Mouse (Mus musculus): ENCODE data around the gene Plin3. TPM values are rescaled to one million over a fixed set of nuclear protein-coding genes. Genes with fewer than 3 reads are reported as not detected.

Gene Plin3
- polyA plus RNA-seq, 1 experiment, result 43.1 TPM

GRCm38 (mm10) chr17:56241541-56242401 is 50.9 kb downstream of the Plin3 start:
- Histone ChIP-seq H3K4me1 (ENCODE audit: control insufficient read depth, insufficient read depth, low read length) (no peaks in the 10 kb centered on the region), H3K27me3 (replicated peaks; ENCODE audit: control insufficient read depth, insufficient read depth, low read length) (no peaks in the 10 kb centered on the region), H3K36me3 (ENCODE audit: control insufficient read depth, insufficient read depth, low read length) (no peaks in the 10 kb centered on the region), H3K4me3 (ENCODE audit: insufficient read depth, low read depth, low read length) (no peak overlapping the region), H3K27ac (ENCODE audit: insufficient read depth, low read depth, low read length) (no peak overlapping the region)
- 0 out of 2 replicates have a peak, but pooled peaks have one; percentile 25 for TF ChIP-seq CTCF (conservative IDR thresholded peaks at IDR 0.05; ENCODE audit: insufficient read depth, insufficient read length, low read depth, low read length)
- TF ChIP-seq POLR2A (IDR thresholded peaks at IDR 0.05; ENCODE audit: low read depth, low read length), result no peak
- WGBS, result 2% methylated on average over 33 of the region's 33 CpGs
- DNase-seq, result peak; percentile 86

- 3% methylated on average over 14 of the region's 14 CpGs for WGBS
- no peaks in the 10 kb centered on the region for H3K27me3 ChIP-seq (replicated peaks; ENCODE audit: control insufficient read depth, insufficient read depth, low read length)
Measured at GRCm38 (mm10) chr17:56233818-56234469, 58.7 kb downstream of the Plin3 start.

GRCm38 (mm10) chr17:56233389-56233788 is 59.3 kb downstream of the Plin3 start:
- DNase-seq, result no peak
- no peaks in the 10 kb centered on the region for H3K36me3 ChIP-seq (ENCODE audit: control insufficient read depth, insufficient read depth, low read length)

More at GRCm38 (mm10) chr17:56233818-56234469, 58.7 kb downstream of the Plin3 start:
- peak; percentile 82 for DNase-seq
- Histone ChIP-seq H3K27ac (ENCODE audit: insufficient read depth, low read depth, low read length) (no peak overlapping the region), H3K4me1 (ENCODE audit: control insufficient read depth, insufficient read depth, low read length) (no peaks in the 10 kb centered on the region), H3K36me3 (ENCODE audit: control insufficient read depth, insufficient read depth, low read length) (no peaks in the 10 kb centered on the region), H3K4me3 (ENCODE audit: insufficient read depth, low read depth, low read length) (no peak overlapping the region)
- TF ChIP-seq POLR2A (IDR thresholded peaks at IDR 0.05; ENCODE audit: low read depth, low read length) (no peak), CTCF (conservative IDR thresholded peaks at IDR 0.05; ENCODE audit: insufficient read depth, insufficient read length, low read depth, low read length) (no peak)

GRCm38 (mm10) chr17:56229943-56230342 is 62.7 kb downstream of the Plin3 start:
- 59% methylated on average over 10 of the region's 10 CpGs for WGBS
- no peak for DNase-seq
- Histone ChIP-seq H3K27me3 (replicated peaks; ENCODE audit: control insufficient read depth, insufficient read depth, low read length) (no peaks in the 10 kb centered on the region), H3K4me3 (ENCODE audit: insufficient read depth, low read depth, low read length) (no peak overlapping the region), H3K4me1 (ENCODE audit: control insufficient read depth, insufficient read depth, low read length) (no peaks in the 10 kb centered on the region), H3K36me3 (ENCODE audit: control insufficient read depth, insufficient read depth, low read length) (no peaks in the 10 kb centered on the region), H3K27ac (ENCODE audit: insufficient read depth, low read depth, low read length) (no peak overlapping the region)
- no peak for TF ChIP-seq POLR2A (IDR thresholded peaks at IDR 0.05; ENCODE audit: low read depth, low read length)
- no peak for TF ChIP-seq CTCF (conservative IDR thresholded peaks at IDR 0.05; ENCODE audit: insufficient read depth, insufficient read length, low read depth, low read length)

More at GRCm38 (mm10) chr17:56233389-56233788, 59.3 kb downstream of the Plin3 start:
- no peak for TF ChIP-seq CTCF (conservative IDR thresholded peaks at IDR 0.05; ENCODE audit: insufficient read depth, insufficient read length, low read depth, low read length)
- no peak for TF ChIP-seq POLR2A (IDR thresholded peaks at IDR 0.05; ENCODE audit: low read depth, low read length)
- Histone ChIP-seq H3K27ac (ENCODE audit: insufficient read depth, low read depth, low read length) (no peak overlapping the region), H3K4me1 (ENCODE audit: control insufficient read depth, insufficient read depth, low read length) (no peaks in the 10 kb centered on the region), H3K4me3 (ENCODE audit: insufficient read depth, low read depth, low read length) (no peak overlapping the region), H3K27me3 (replicated peaks; ENCODE audit: control insufficient read depth, insufficient read depth, low read length) (no peaks in the 10 kb centered on the region)
- WGBS, result 51% methylated on average over 8 of the region's 8 CpGs

Other genes starting within 250 kb of the Plin3 start
- 75.6 and 90.3 TPM in 2 replicates for gene Ubxn6, start 217.8 kb downstream of the Plin3 start, polyA plus RNA-seq (2012; rRNA removed)
- 29.1 and 33.5 TPM in 2 replicates for gene Hdgfl2, start 213.2 kb downstream of the Plin3 start, polyA plus RNA-seq (2012; rRNA removed)
- 14.4 and 23.3 TPM in 2 replicates for gene Plin4, start 183.1 kb downstream of the Plin3 start, polyA plus RNA-seq (2012; rRNA removed)
- gene Plin5, start 175.3 kb downstream of the Plin3 start, polyA plus RNA-seq (2012; rRNA removed), result 8.4 and 10.1 TPM in 2 replicates
- gene Lrg1, start 170.9 kb downstream of the Plin3 start, polyA plus RNA-seq (2012; rRNA removed), result 9.9 and 16.1 TPM in 2 replicates
- 3.8 and 4.1 TPM in 2 replicates for gene Sema6b, start 152.5 kb downstream of the Plin3 start, polyA plus RNA-seq (2012; rRNA removed)
- 1.7 and 2.7 TPM in 2 replicates for gene Tnfaip8l1, start 130.4 kb downstream of the Plin3 start, polyA plus RNA-seq (2012; rRNA removed)
- gene Mydgf, start 109.0 kb downstream of the Plin3 start, polyA plus RNA-seq (2012; rRNA removed), result 60.6 and 71.7 TPM in 2 replicates
- 35.6 and 40.9 TPM in 2 replicates for gene Dpp9, start 74.0 kb downstream of the Plin3 start, polyA plus RNA-seq (2012; rRNA removed)
- 23.7 and 28.2 TPM in 2 replicates for gene Fem1a, start 36.1 kb downstream of the Plin3 start, polyA plus RNA-seq (2012; rRNA removed)
- gene Ticam1, start 16.1 kb downstream of the Plin3 start, polyA plus RNA-seq (2012; rRNA removed), result 33.3 and 34.7 TPM in 2 replicates
- gene Arrdc5, start 7.4 kb upstream of the Plin3 start, polyA plus RNA-seq (2012; rRNA removed), result not detected in 2 replicates
- gene Uhrf1, start 10.4 kb upstream of the Plin3 start, polyA plus RNA-seq (2012; rRNA removed), result 1.2 and 2.3 TPM in 2 replicates
- gene Kdm4b, start 33.2 kb upstream of the Plin3 start, polyA plus RNA-seq (2012; rRNA removed), result 21.6 and 24.9 TPM in 2 replicates
- gene Ptprs, start 183.6 kb upstream of the Plin3 start, polyA plus RNA-seq (2012; rRNA removed), result 38.8 and 48.0 TPM in 2 replicates
- 0.17 and 0.52 TPM in 2 replicates for gene Znrf4, start 219.6 kb upstream of the Plin3 start, polyA plus RNA-seq (2012; rRNA removed)

Data from kidney, adult 2 months (tissue).